ENCODE assay signal across 38 mouse cellular contexts in the genomic region with DNA sequence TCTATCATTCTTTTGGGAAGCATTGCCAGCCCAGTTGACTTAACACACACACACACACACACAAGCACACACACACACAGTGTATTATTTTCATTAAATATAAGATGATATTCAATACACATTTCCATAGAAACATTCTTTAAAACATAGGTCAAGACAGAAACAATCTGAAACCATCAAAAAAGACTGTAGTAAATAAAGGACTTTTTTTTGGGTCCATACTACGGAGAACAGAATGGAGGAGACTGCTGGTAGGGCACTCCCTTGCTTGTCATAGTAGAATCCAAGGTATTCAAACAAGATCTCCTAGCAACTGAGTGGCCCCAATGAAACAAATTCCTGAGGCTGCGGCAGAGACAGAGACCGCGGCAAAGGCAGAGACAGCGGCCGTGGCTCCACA. TPM values are rescaled to one million over a fixed set of nuclear protein-coding genes. Genes with fewer than 3 reads are reported as not detected.
"Had no signal": no experiment of that assay in that cellular context is flagged by ENCODE, and none has a peak within 500 bp of the region (broad histone marks: within the 10 kb centered on the region; RNA-seq: fewer than 3 reads in every experiment).

A gene (plus strand): TSS at position 301 of the 400 bp plus-strand sequence.

- H3K4me3 ChIP-seq: left cerebral cortex, adult 2 months; limb, embryonic 10.5 days; limb, embryonic 12.5 days; limb, embryonic 13.5 days; limb, embryonic 15.5 days; liver, embryonic 12.5 days; liver, embryonic 13.5 days; liver, embryonic 15.5 days; lung, embryonic 15.5 days; megakaryocyte, embryonic 14.5 days; midbrain, embryonic 10.5 days; midbrain, embryonic 12.5 days; midbrain, embryonic 13.5 days; midbrain, embryonic 15.5 days; myocyte had no signal

- H3K36me3 ChIP-seq: limb, embryonic 10.5 days; limb, embryonic 12.5 days; limb, embryonic 13.5 days; limb, embryonic 15.5 days; liver, embryonic 12.5 days; liver, embryonic 13.5 days; liver, embryonic 15.5 days; lung, embryonic 15.5 days; midbrain, embryonic 10.5 days; midbrain, embryonic 12.5 days; midbrain, embryonic 13.5 days; midbrain, embryonic 15.5 days had no signal

- H3K4me1 ChIP-seq: limb, embryonic 10.5 days; limb, embryonic 12.5 days; limb, embryonic 13.5 days; limb, embryonic 15.5 days; liver, embryonic 12.5 days; liver, embryonic 13.5 days; liver, embryonic 15.5 days; lung, embryonic 15.5 days; megakaryocyte, embryonic 14.5 days; midbrain, embryonic 10.5 days; midbrain, embryonic 12.5 days; midbrain, embryonic 13.5 days; midbrain, embryonic 15.5 days had no signal

- H3K27ac ChIP-seq: left cerebral cortex, adult 2 months; limb, embryonic 10.5 days; limb, embryonic 12.5 days; limb, embryonic 13.5 days; limb, embryonic 15.5 days; liver, embryonic 12.5 days; liver, embryonic 13.5 days; liver, embryonic 14.5 days; liver, embryonic 15.5 days; lung, embryonic 15.5 days; macrophage; midbrain, embryonic 10.5 days; midbrain, embryonic 12.5 days; midbrain, embryonic 13.5 days; midbrain, embryonic 15.5 days had no signal

- H3K9me3 ChIP-seq: limb, embryonic 10.5 days; limb, embryonic 12.5 days; limb, embryonic 13.5 days; limb, embryonic 15.5 days; liver, embryonic 12.5 days; liver, embryonic 13.5 days; liver, embryonic 15.5 days; lung, embryonic 15.5 days; midbrain, embryonic 12.5 days; midbrain, embryonic 13.5 days; midbrain, embryonic 15.5 days had no signal

- H3K4me2 ChIP-seq: limb, embryonic 12.5 days; limb, embryonic 13.5 days; limb, embryonic 15.5 days; liver, embryonic 11.5 days; liver, embryonic 12.5 days; liver, embryonic 13.5 days; liver, embryonic 15.5 days; lung, embryonic 14.5 days; lung, embryonic 15.5 days; midbrain, embryonic 11.5 days; midbrain, embryonic 12.5 days; midbrain, embryonic 13.5 days; midbrain, embryonic 15.5 days had no signal

- ATAC-seq: liver, embryonic 12.5 days; liver, postnatal 0 days; lung, postnatal 0 days; midbrain, embryonic 13.5 days; midbrain, embryonic 15.5 days; midbrain, embryonic 16.5 days had no signal

- H3K9ac ChIP-seq: limb, embryonic 12.5 days; limb, embryonic 13.5 days; limb, embryonic 15.5 days; liver, embryonic 12.5 days; liver, embryonic 13.5 days; liver, embryonic 14.5 days; liver, embryonic 15.5 days; liver, postnatal 0 days; lung, embryonic 14.5 days; lung, embryonic 15.5 days; midbrain, embryonic 12.5 days; midbrain, embryonic 13.5 days; midbrain, embryonic 15.5 days had no signal

- H3K27me3 ChIP-seq: limb, embryonic 12.5 days; limb, embryonic 13.5 days; limb, embryonic 15.5 days; liver, embryonic 12.5 days; liver, embryonic 13.5 days; liver, embryonic 15.5 days; lung, embryonic 15.5 days; megakaryocyte, embryonic 14.5 days; midbrain, embryonic 12.5 days; midbrain, embryonic 13.5 days; midbrain, embryonic 15.5 days had no signal

- DNase-seq: left cerebral cortex, postnatal 4 days; liver; liver, embryonic 13.5 days; liver, postnatal 0 days; lung, adult 18-20 months; lung, adult 2 months; lung, embryonic 14.5 days; lung, postnatal 10 days; lung, postnatal 14 days; lung, postnatal 36 days; lung, postnatal 4 days; midbrain, embryonic 14.5 days had no signal

RNA-seq across cellular contexts. Expression of the gene that starts here (rescaled TPM):
- polyA plus RNA-seq: limb, embryonic 10.5 days; limb, embryonic 11.5 days; limb, embryonic 12.5 days; limb, embryonic 13.5 days; limb, embryonic 14.5 days; limb, embryonic 15.5 days; liver, adult 2 months; liver, embryonic 11.5 days; liver, embryonic 12.5 days; liver, embryonic 13.5 days; liver, embryonic 14.5 days; liver, embryonic 15.5 days; liver, embryonic 16.5 days; liver, postnatal 0 days; lung, adult 2 months; lung, embryonic 14.5 days; lung, embryonic 15.5 days; lung, embryonic 16.5 days; lung, postnatal 0 days; macrophage; midbrain, embryonic 10.5 days; midbrain, embryonic 11.5 days; midbrain, embryonic 12.5 days; midbrain, embryonic 13.5 days; midbrain, embryonic 14.5 days; midbrain, embryonic 15.5 days; midbrain, embryonic 16.5 days; midbrain, postnatal 0 days; myocyte had no signal
